Mouse (Mus musculus) spleen, adult 2 months (tissue): ENCODE measurements around the gene D230025D16Rik.

Experiments used
- CTCF ChIP-seq: fragments of 200-500 bp; IDR thresholded peaks from 2 replicates; pipeline ENCODE4 v1.5.1; 2011; ENCODE audit warnings: mild to moderate bottlenecking, inconsistent platforms; ENCODE audit not compliant: insufficient read depth, insufficient read length, insufficient replicate concordance; ENCODE audit errors: extremely low read depth
- POLR2A ChIP-seq: fragments of 200-500 bp; IDR thresholded peaks from 2 replicates; pipeline ENCODE4 v1.6.1; 2011; ENCODE audit warnings: low read depth, low read length, inconsistent platforms

GRCm38 (mm10) chr8:105237442-105238142 is 12.6 kb downstream of the D230025D16Rik start:
- TF ChIP-seq CTCF (no peak), POLR2A (no peak)
